Mouse (Mus musculus) intestine, embryonic 15.5 days (tissue): ENCODE results near the gene Slf2. TPM values are rescaled to one million over a fixed set of nuclear protein-coding genes. Genes with fewer than 3 reads are reported as not detected.

Source experiments
- ATAC-seq: fragments of 200-750 bp; cut with Nextera tagmentation; 2 replicates; pipeline ENCODE4 v1.8.0; 2017; ENCODE audit warnings: moderate TSS enrichment, moderate library complexity
- H3K27ac ChIP-seq: fragments of 300-500 bp; sonication (generic); 2 replicates; pipeline ENCODE4 v1.5.1; 2015; ENCODE audit warnings: mild to moderate bottlenecking, inconsistent platforms
- H3K27me3 ChIP-seq: fragments of 300-500 bp; sonication (generic); replicated peaks from 2 replicates; pipeline ENCODE4 v1.6.1; 2015; ENCODE audit warnings: inconsistent platforms
- H3K36me3 ChIP-seq: fragments of 300-500 bp; sonication (generic); 2 replicates; pipeline ENCODE4 v1.6.1; 2015; ENCODE audit warnings: inconsistent platforms
- H3K4me1 ChIP-seq: fragments of 300-500 bp; sonication (generic); replicated peaks from 2 replicates; pipeline ENCODE4 v1.6.1; 2015; ENCODE audit warnings: inconsistent platforms
- H3K4me2 ChIP-seq: fragments of 300-500 bp; sonication (generic); replicated peaks from 2 replicates; pipeline ENCODE4 v1.6.1; 2015; ENCODE audit warnings: mild to moderate bottlenecking, inconsistent platforms
- H3K4me3 ChIP-seq: fragments of 300-500 bp; sonication (generic); replicated peaks from 2 replicates; pipeline ENCODE4 v1.5.1; 2015; ENCODE audit warnings: inconsistent platforms
- H3K9ac ChIP-seq: fragments of 300-500 bp; sonication (generic); 2 replicates; pipeline ENCODE4 v1.6.1; 2015; ENCODE audit warnings: inconsistent platforms
- H3K9me3 ChIP-seq: fragments of 300-500 bp; sonication (generic); 2 replicates; pipeline ENCODE4 v1.6.1; 2016; ENCODE audit warnings: inconsistent platforms
- WGBS: fragments of 180-500 bp; shearing (Covaris S2); methylation state at CpG from one replicate; pipeline ENCODE4 v1.1.7; 2015; 5-methylcytosine and 5-hydroxymethylcytosine counted together
- polyA plus RNA-seq: library from polyadenylated mRNA; unstranded; fragments of >200 nt; fragmentation: Nextera tagmentation; extraction: Ambion mirVana; gene quantifications from 2 replicates; pipeline ENCODE4 v1.2.1, GENCODE M21; 2015

The Slf2 gene
- polyA plus RNA-seq, 1 experiment from 2014 or later = 33.9 TPM

DNA sequence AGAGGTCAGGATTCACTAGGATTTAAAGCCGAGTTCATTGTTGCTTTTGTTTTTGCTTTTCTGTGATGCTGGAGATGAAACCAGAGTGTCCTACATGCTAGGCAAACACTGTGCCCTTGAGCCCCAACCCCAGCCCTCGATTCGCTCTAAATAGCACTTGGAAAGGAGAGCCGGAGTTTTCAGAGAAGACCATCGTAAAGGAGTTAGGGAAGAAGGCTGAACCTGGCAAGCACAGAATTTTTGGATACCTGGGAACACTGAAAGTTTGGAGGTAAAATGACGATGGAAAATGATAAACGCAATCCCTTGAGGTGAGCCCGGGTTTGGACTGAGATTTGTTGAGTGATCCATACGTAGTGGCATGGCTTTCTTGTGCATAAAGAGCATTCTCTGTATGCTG is 57.4 kb downstream of the Slf2 start:
- Histone ChIP-seq H3K4me3 (peak overlapping the region; percentile 76), H3K27ac (peak overlapping the region; percentile 93), H3K36me3 (no peaks in the 10 kb centered on the region), H3K4me2 (peak overlapping the region; percentile 97), H3K4me1 (peaks cover 26% of the 10 kb centered on the region), H3K9ac (peak overlapping the region; percentile 81; the same call in 1 of the 2 replicates), H3K9me3 (no peaks in the 10 kb centered on the region), H3K27me3 (no peaks in the 10 kb centered on the region)
- ATAC-seq = no peak
- WGBS = 27% methylated on average over 9 of the region's 9 CpGs

GRCm38 (mm10) chr19:44988831-44989566 is 58.0 kb downstream of the Slf2 start, which contains the start of gene Sema4g:
TSS of gene Sema4g (plus strand) at chr19:44989101.
- H3K9me3 ChIP-seq = no peaks in the 10 kb centered on the region
- ATAC-seq = peak; percentile 64
- H3K4me1 ChIP-seq = peaks cover 26% of the 10 kb centered on the region
- H3K27me3 ChIP-seq = no peaks in the 10 kb centered on the region
- peak within 1 kb of the TSS; percentile 76 for H3K4me3 ChIP-seq
- peak within 1 kb of the TSS; percentile 81 for H3K9ac ChIP-seq
- no peaks in the 10 kb centered on the region for H3K36me3 ChIP-seq
- H3K27ac ChIP-seq = peak within 1 kb of the TSS; percentile 93
- WGBS = under 1% methylated on average over 43 of the region's 58 CpGs
- peak within 1 kb of the TSS; percentile 97 for H3K4me2 ChIP-seq

GRCm38 (mm10) chr19:44989567-44990495 is 58.9 kb downstream of the Slf2 start:
- Histone ChIP-seq H3K4me2 (peak overlapping the region; percentile 97), H3K9ac (peak overlapping the region; percentile 81), H3K9me3 (no peaks in the 10 kb centered on the region), H3K4me3 (peak overlapping the region; percentile 76), H3K36me3 (no peaks in the 10 kb centered on the region), H3K27ac (peak overlapping the region; percentile 93), H3K27me3 (no peaks in the 10 kb centered on the region), H3K4me1 (peaks cover 26% of the 10 kb centered on the region)
- ATAC-seq = 0 out of 2 replicates have a peak, but pooled peaks have one; percentile 8
- 5% methylated on average over 22 of the region's 22 CpGs for whole genome bisulfite sequencing

GRCm38 (mm10) chr19:44991031-44991430 is 60.1 kb downstream of the Slf2 start:
- peak overlapping the region; percentile 76 for H3K4me3 ChIP-seq
- H3K4me2 ChIP-seq = peak overlapping the region; percentile 97
- ATAC-seq = peak; percentile 76
- H3K36me3 ChIP-seq = no peaks in the 10 kb centered on the region
- H3K27me3 ChIP-seq = no peaks in the 10 kb centered on the region
- 60% methylated on average over 8 of the region's 8 CpGs for WGBS
- no peaks in the 10 kb centered on the region for H3K9me3 ChIP-seq
- H3K27ac ChIP-seq = peak overlapping the region; percentile 93
- peak overlapping the region; percentile 81; the same call in 1 of the 2 replicates for H3K9ac ChIP-seq
- peaks cover 26% of the 10 kb centered on the region for H3K4me1 ChIP-seq

- H3K36me3 ChIP-seq = no peaks in the 10 kb centered on the region
- WGBS = 53% methylated on average over 7 of the region's 7 CpGs
- no peaks in the 10 kb centered on the region for H3K9me3 ChIP-seq
- H3K27me3 ChIP-seq = no peaks in the 10 kb centered on the region
- H3K9ac ChIP-seq = no peak overlapping the region
- H3K4me1 ChIP-seq = peaks cover 19% of the 10 kb centered on the region
- no peak overlapping the region for H3K4me3 ChIP-seq
- ATAC-seq = no peak
- H3K27ac ChIP-seq = no peak overlapping the region
- no peak overlapping the region for H3K4me2 ChIP-seq
Observed at GRCm38 (mm10) chr19:44992246-44992645, 61.3 kb downstream of the Slf2 start.

DNA sequence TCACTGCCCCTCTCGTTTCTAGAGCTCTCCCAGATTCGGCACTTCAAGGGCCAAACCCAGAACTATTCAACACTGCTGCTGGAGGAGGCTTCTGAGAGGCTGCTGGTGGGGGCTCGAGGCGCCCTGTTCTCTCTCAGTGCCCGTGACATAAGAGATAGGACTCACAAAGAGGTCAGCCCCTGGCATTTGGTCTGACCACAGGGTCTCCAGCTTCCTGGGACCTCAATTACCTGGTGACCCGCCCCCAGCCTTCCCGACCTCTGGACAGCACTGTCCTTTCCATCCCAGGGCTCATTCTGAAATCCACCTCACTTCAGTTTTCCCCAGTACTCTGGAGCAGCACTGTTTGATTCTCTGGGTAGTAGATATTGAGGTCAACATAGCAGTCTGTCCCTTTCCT is 61.8 kb downstream of the Slf2 start:
- WGBS = 64% methylated on average over 7 of the region's 7 CpGs
- H3K4me3 ChIP-seq = no peak overlapping the region
- H3K27ac ChIP-seq = no peak overlapping the region
- ATAC-seq = no peak
- H3K9me3 ChIP-seq = no peaks in the 10 kb centered on the region
- no peaks in the 10 kb centered on the region for H3K27me3 ChIP-seq
- H3K4me1 ChIP-seq = peaks cover 18% of the 10 kb centered on the region
- no peak overlapping the region for H3K4me2 ChIP-seq
- no peak overlapping the region for H3K9ac ChIP-seq
- no peaks in the 10 kb centered on the region for H3K36me3 ChIP-seq

GRCm38 (mm10) chr19:44997786-44998185 is 66.8 kb downstream of the Slf2 start:
- Histone ChIP-seq H3K27me3 (no peaks in the 10 kb centered on the region), H3K4me2 (no peak overlapping the region), H3K9me3 (no peaks in the 10 kb centered on the region), H3K4me3 (no peak overlapping the region), H3K36me3 (peaks cover 6% of the 10 kb centered on the region; the same call in 1 of the 2 replicates), H3K27ac (no peak overlapping the region), H3K4me1 (no peaks in the 10 kb centered on the region), H3K9ac (no peak overlapping the region)
- WGBS = 86% methylated on average over 11 of the region's 11 CpGs
- ATAC-seq = no peak

GRCm38 (mm10) chr19:44999647-45000046 is 68.7 kb downstream of the Slf2 start:
- no peak overlapping the region for H3K27ac ChIP-seq
- no peak overlapping the region for H3K9ac ChIP-seq
- H3K4me2 ChIP-seq = no peak overlapping the region
- no peaks in the 10 kb centered on the region for H3K9me3 ChIP-seq
- H3K4me3 ChIP-seq = no peak overlapping the region
- H3K27me3 ChIP-seq = no peaks in the 10 kb centered on the region
- peaks cover 9% of the 10 kb centered on the region; the same call in 1 of the 2 replicates for H3K36me3 ChIP-seq
- no peaks in the 10 kb centered on the region for H3K4me1 ChIP-seq
- WGBS = 80% methylated on average over 8 of the region's 8 CpGs
- ATAC-seq = no peak

DNA sequence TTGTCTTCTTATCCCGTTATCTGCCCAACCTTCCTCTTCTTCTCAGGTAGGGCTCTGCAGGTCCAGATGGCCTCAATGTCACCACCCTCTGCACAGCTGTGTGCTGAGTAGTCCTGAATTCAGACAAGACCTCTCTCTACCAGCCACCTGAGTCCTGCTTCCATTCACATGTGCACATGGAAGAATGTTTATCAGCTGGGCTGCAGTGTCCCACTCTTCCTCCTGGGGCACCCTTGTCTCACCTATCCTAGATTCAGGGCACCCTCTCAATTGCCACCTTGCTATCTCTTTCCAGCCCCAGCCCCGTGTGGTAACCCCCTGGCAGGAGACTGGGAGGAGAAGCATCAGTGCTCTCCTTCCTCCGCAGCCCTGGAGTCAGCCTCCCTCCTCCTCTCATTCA is 71.3 kb downstream of the Slf2 start:
- Histone ChIP-seq H3K36me3 (peaks cover 9% of the 10 kb centered on the region; the same call in 1 of the 2 replicates), H3K27ac (no peak overlapping the region)

GRCm38 (mm10) chr19:45003740-45004516 is 73.0 kb downstream of the Slf2 start:
- no peak for ATAC-seq
- peaks cover 6% of the 10 kb centered on the region; the same call in 1 of the 2 replicates for H3K36me3 ChIP-seq
- H3K9ac ChIP-seq = no peak overlapping the region
- WGBS = 88% methylated on average over 7 of the region's 7 CpGs
- H3K9me3 ChIP-seq = no peaks in the 10 kb centered on the region
- no peak overlapping the region for H3K27ac ChIP-seq
- peaks cover 19% of the 10 kb centered on the region for H3K4me1 ChIP-seq
- no peaks in the 10 kb centered on the region for H3K27me3 ChIP-seq
- H3K4me3 ChIP-seq = no peak overlapping the region
- H3K4me2 ChIP-seq = no peak overlapping the region

More for the DNA sequence above, 71.3 kb downstream of the Slf2 start:
- Histone ChIP-seq H3K4me1 (peaks cover 12% of the 10 kb centered on the region), H3K27me3 (no peaks in the 10 kb centered on the region), H3K9me3 (no peaks in the 10 kb centered on the region), H3K9ac (no peak overlapping the region), H3K4me2 (no peak overlapping the region), H3K4me3 (no peak overlapping the region)
- no peak for ATAC-seq
- WGBS = 58% methylated on average over 3 of the region's 3 CpGs

DNA sequence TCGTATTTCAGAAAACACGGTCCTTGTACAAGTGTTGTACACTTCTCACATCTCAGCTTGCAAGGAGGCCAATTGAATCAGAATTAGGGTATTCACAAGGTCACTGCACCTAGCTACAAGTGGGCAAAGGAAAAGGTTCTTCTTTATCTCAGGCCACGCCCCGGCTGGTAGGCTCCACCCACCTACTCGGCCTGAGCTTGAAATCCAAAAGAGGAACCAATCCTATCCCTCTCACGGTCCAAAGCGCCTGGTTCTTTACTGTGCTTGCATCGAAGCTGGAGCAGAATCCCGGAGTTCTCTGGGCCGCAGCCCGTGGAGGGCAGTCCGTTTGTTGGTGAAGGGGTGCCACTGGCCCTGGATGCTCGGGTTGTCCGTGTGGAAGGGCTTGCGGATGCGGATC is 74.5 kb downstream of the Slf2 start, which contains the start of gene Twnk:
Twnk (plus strand) TSS at position 220 of the 400 bp plus-strand sequence.
- 9% methylated on average over 16 of the region's 16 CpGs for WGBS
- no peaks in the 10 kb centered on the region for H3K27me3 ChIP-seq
- H3K4me2 ChIP-seq = peak within 1 kb of the TSS; percentile 85
- H3K27ac ChIP-seq = peak within 1 kb of the TSS; percentile 71
- ATAC-seq = peak; percentile 42
- H3K36me3 ChIP-seq = peaks cover 13% of the 10 kb centered on the region
- peaks cover 19% of the 10 kb centered on the region for H3K4me1 ChIP-seq
- peak within 1 kb of the TSS; percentile 95 for H3K4me3 ChIP-seq
- H3K9ac ChIP-seq = peak within 1 kb of the TSS; percentile 83
- no peaks in the 10 kb centered on the region for H3K9me3 ChIP-seq
